Mouse (Mus musculus) CD4-positive, CD25-positive, alpha-beta regulatory T cell, adult 9 weeks (primary cell): ENCODE results near the gene Rnf217. TPM values are rescaled to one million over a fixed set of nuclear protein-coding genes. Genes with fewer than 3 reads are reported as not detected.

ENCODE experiments used
- polyA plus RNA-seq: library from polyadenylated mRNA; unstranded; fragments of 100-300 nt; shearing (Covaris generic); gene quantifications from one replicate; pipeline ENCODE4 v1.2.1, GENCODE M21; 2017

Gene Rnf217
- polyA plus RNA-seq: not detected

DNA sequence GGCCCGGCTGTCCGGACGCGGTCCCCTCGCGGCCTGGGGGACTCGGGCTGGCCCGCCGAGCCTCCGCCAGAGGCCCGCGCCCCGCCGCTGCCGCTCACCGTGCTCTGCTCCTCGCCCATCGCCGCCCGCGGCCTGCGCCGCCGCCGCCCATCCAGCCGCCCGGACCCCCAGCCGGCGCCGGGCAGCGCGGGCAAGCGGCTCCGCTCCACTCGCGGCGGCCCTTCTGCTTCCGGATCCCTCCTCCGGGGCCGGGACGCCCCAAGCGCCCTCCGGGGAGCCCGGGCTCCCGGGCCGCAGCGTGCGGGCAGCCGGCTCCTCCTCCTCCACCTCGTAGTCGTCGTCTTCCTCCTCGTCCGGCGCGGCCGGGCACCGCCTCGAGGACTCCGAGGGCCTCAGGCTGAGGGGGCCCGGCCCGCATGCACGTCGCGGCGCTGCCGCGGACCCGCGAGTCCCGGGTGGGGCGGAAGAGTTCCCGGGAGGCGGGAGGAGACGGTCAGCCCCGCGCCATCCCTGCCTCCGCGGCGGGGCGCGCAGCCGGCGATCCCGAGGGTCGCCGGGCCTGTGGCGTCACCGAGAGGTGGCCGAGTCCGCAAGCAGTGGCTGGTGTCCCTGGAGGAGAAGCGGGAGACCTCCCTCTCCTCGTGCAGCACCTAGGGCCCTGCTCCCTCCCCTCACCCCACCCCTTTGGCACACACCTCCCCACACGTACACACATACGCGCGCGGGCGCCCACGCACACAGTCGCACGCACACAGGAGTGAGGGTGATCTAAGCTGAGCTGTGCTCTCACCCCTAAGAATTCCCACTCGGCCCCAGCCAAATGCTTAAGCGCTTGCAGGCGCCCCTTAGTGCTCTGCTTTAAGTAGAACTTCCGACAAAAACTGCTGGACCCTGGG is at the start of gene Rnf217:
Rnf217 (minus strand) TSS at position 119 of the 896 bp plus-strand sequence.

DNA sequence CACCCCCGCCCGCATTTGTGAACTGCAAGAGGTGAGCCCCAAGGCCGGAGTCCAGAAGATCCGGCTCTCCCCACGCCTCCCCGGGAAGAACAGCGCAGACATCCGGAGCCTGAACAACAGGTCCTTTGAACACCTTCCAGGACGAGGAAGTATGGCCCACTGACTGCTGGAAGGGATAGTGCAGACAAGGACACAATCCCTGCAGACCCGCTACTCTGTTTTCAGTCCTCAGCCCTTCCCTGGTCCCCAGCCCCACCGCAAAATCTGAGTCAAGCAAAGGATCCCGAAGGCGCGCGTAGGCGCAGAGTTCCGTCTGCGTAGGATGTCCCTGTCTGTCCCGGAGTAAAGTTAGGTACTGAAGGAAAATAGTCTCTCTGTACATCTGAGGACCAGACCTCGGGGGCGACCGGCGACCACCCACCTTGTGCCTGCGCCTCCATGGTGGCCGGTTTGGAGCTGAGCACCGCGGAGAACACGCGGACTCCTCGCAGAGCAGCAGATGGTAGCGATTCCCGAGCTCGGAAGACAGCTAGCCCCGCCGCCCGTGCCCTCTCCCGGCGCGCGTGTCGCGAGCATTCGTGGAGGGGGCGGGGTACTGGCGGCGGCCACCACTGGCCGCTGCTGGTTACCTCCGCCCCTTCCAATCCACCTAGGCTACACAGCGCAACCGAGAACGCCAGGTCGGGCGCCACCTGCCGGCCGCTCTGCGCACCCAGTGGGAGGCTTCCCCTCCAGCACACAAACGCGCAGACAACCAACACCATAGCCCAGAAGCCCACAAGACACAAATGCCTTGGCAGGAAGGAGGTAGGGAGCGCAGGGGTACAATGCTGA is 163.5 kb downstream of the Rnf217 start, which contains the start of gene Tpd52l1:
Tpd52l1 (minus strand) TSS at position 668 of the 834 bp plus-strand sequence.

Other genes with a start within 250 kb of the Rnf217 start
- not detected for gene Tpd52l1, start 163.2 kb downstream of the Rnf217 start, polyA plus RNA-seq